Mouse (Mus musculus): ENCODE data around the gene Maml3. TPM values are rescaled to one million over a fixed set of nuclear protein-coding genes. Genes with fewer than 3 reads are reported as not detected.

Gene Maml3
- polyA plus RNA-seq, 1 experiment from 2014 or later = 1.5 TPM

- Histone ChIP-seq H3K27ac (peak overlapping the region; percentile 64; the same call in 1 of the 2 replicates), H3K36me3 (no peaks in the 10 kb centered on the region), H3K4me2 (peak overlapping the region; percentile 55)
Observed at GRCm38 (mm10) chr3:51998511-51999399, 106.1 kb downstream of the Maml3 start.

GRCm38 (mm10) chr3:51997616-51998015, 107.3 kb downstream of the Maml3 start:
- Histone ChIP-seq H3K4me1 (peaks cover 45% of the 10 kb centered on the region), H3K9ac (no peak overlapping the region), H3K36me3 (no peaks in the 10 kb centered on the region), H3K9me3 (replicated peaks) (no peaks in the 10 kb centered on the region), H3K27ac (no peak overlapping the region), H3K4me3 (no peak overlapping the region), H3K27me3 (replicated peaks) (no peaks in the 10 kb centered on the region), H3K4me2 (peak overlapping the region; percentile 55)
- WGBS (ENCODE audit: insufficient replicate concordance) = 80% methylated on average over 11 of the region's 11 CpGs
- no peak for ATAC-seq

More at GRCm38 (mm10) chr3:51998511-51999399, 106.1 kb downstream of the Maml3 start:
- WGBS (ENCODE audit: insufficient replicate concordance) = 41% methylated on average over 21 of the region's 21 CpGs
- ATAC-seq = peak; percentile 75
- Histone ChIP-seq H3K9me3 (replicated peaks) (no peaks in the 10 kb centered on the region), H3K27me3 (replicated peaks) (no peaks in the 10 kb centered on the region), H3K9ac (no peak overlapping the region; the same call in 1 of the 2 replicates), H3K4me3 (no peak overlapping the region), H3K4me1 (peaks cover 52% of the 10 kb centered on the region)

DNA sequence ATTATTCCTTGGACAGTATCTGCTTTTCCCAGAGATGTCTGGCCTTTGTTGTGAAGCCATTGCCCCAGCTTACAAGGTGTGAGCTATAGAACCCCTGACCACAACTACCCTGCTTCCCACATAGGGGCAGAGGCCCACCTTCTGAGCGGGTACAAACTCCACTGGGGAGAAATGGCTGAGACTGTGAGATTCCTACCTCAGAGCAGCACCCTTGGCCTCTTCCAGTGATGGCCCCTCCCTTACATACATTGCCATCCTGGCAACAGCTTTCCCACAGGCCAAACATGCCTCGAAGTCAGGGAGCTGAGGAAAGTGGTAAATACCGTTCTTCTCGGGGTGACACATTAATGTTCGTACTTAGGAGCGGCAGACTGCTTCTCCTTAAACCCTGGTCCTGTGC, 118.4 kb downstream of the Maml3 start:
- 72% methylated on average over 6 of the region's 6 CpGs for whole genome bisulfite sequencing (ENCODE audit: insufficient replicate concordance)
- H3K9ac ChIP-seq = no peak overlapping the region
- no peak overlapping the region for H3K4me3 ChIP-seq
- no peak overlapping the region for H3K4me2 ChIP-seq
- H3K4me1 ChIP-seq = no peaks in the 10 kb centered on the region
- no peaks in the 10 kb centered on the region for H3K27me3 ChIP-seq (replicated peaks)
- no peaks in the 10 kb centered on the region for H3K9me3 ChIP-seq (replicated peaks)
- H3K27ac ChIP-seq = no peak overlapping the region
- no peaks in the 10 kb centered on the region for H3K36me3 ChIP-seq
- no peak for ATAC-seq

- no peak overlapping the region for H3K9ac ChIP-seq
- peaks cover 4% of the 10 kb centered on the region; the same call in 1 of the 2 replicates for H3K4me1 ChIP-seq
- H3K27me3 ChIP-seq (replicated peaks) = no peaks in the 10 kb centered on the region
- WGBS (ENCODE audit: insufficient replicate concordance) = 70% methylated on average over 5 of the region's 5 CpGs
- H3K27ac ChIP-seq = no peak overlapping the region
- no peak overlapping the region for H3K4me2 ChIP-seq
- no peak overlapping the region for H3K4me3 ChIP-seq
- H3K9me3 ChIP-seq (replicated peaks) = no peaks in the 10 kb centered on the region
- no peak for ATAC-seq
- no peaks in the 10 kb centered on the region for H3K36me3 ChIP-seq
Observed at GRCm38 (mm10) chr3:51981496-51981895, 123.4 kb downstream of the Maml3 start.

DNA sequence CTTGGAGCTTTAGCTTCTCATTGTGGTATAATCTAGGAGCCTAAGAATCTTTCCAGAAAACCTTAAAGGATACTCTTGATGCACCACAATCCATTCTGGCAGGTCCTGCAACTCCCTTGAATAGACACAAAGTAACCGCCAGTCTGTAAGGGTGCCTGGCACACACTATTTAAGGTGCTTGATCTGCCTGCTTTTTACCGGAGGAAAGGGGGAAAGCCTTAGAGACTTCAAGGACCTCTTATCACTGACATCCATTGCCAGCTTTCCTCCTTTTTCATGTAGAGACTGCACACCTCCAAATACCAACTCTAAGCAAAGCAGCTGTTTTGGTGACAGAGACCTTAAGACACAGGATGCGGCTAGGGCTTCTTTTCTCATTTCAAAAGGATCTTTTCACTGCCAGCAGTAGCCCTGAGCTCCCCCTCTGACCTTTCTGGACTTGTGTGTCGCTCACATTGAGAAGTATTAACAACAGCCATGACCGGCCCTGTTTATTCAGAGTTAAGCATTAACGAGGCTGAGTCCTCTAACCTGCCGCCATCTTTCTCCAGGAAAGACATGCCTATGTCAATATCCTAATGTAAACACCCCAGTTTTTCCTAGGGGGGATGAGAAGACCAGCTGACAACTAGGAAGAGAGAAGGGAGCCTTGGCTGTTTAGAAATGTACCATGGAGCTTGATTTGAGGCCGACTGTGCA, 127.1 kb downstream of the Maml3 start:
- H3K27ac ChIP-seq = 0 out of 2 replicates have a peak overlapping the region, but pooled peaks have one; percentile 51

DNA sequence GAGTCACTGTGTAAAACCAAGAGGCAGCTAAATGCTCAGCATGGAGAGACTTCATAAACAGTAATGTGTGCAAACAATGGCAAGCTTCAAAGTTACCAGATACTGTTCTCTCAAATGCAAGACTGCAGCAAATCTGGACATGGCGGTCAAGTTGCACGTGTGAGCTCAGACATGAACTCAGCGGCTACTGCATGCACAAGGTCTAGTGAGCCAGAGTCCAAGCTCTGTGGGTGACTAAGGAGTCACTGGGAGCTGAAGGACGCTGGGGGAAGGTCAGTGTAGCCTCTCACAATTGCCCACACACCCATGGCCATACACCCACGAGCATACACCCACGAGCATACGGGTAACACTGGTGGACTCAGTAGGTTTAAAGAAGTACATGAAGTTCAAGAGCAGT, 130.3 kb downstream of the Maml3 start:
- Histone ChIP-seq H3K36me3 (no peaks in the 10 kb centered on the region), H3K4me1 (peaks cover 4% of the 10 kb centered on the region; the same call in 1 of the 2 replicates), H3K4me2 (no peak overlapping the region), H3K27me3 (replicated peaks) (no peaks in the 10 kb centered on the region), H3K9me3 (replicated peaks) (no peaks in the 10 kb centered on the region), H3K4me3 (no peak overlapping the region), H3K27ac (no peak overlapping the region), H3K9ac (no peak overlapping the region)
- ATAC-seq = no peak
- 84% methylated on average over 7 of the region's 7 CpGs for WGBS (ENCODE audit: insufficient replicate concordance)

More for the DNA sequence above, 127.1 kb downstream of the Maml3 start:
- WGBS (ENCODE audit: insufficient replicate concordance) = 63% methylated on average over 8 of the region's 8 CpGs
- ATAC-seq = peak; percentile 62
- Histone ChIP-seq H3K36me3 (no peaks in the 10 kb centered on the region), H3K9me3 (replicated peaks) (no peaks in the 10 kb centered on the region), H3K4me3 (no peak overlapping the region), H3K9ac (no peak overlapping the region), H3K4me1 (peaks cover 4% of the 10 kb centered on the region; the same call in 1 of the 2 replicates), H3K4me2 (peak overlapping the region; percentile 5; the same call in 1 of the 2 replicates), H3K27me3 (replicated peaks) (no peaks in the 10 kb centered on the region)

GRCm38 (mm10) chr3:51974153-51974552, 130.7 kb downstream of the Maml3 start:
- Histone ChIP-seq H3K36me3 (no peaks in the 10 kb centered on the region), H3K27ac (no peak overlapping the region), H3K4me3 (no peak overlapping the region), H3K4me2 (no peak overlapping the region), H3K9me3 (replicated peaks) (no peaks in the 10 kb centered on the region), H3K27me3 (replicated peaks) (no peaks in the 10 kb centered on the region), H3K9ac (no peak overlapping the region), H3K4me1 (peaks cover 6% of the 10 kb centered on the region; the same call in 1 of the 2 replicates)
- 59% methylated on average over 6 of the region's 6 CpGs for WGBS (ENCODE audit: insufficient replicate concordance)
- no peak for ATAC-seq

- H3K4me3 ChIP-seq = no peak overlapping the region
- no peak overlapping the region for H3K9ac ChIP-seq
- 67% methylated on average over 6 of the region's 6 CpGs for WGBS (ENCODE audit: insufficient replicate concordance)
- H3K4me1 ChIP-seq = peaks cover 12% of the 10 kb centered on the region; the same call in 1 of the 2 replicates
- H3K27ac ChIP-seq = no peak overlapping the region
- no peak for ATAC-seq
- H3K27me3 ChIP-seq (replicated peaks) = no peaks in the 10 kb centered on the region
- H3K9me3 ChIP-seq (replicated peaks) = no peaks in the 10 kb centered on the region
- no peak overlapping the region for H3K4me2 ChIP-seq
- no peaks in the 10 kb centered on the region for H3K36me3 ChIP-seq
Observed at GRCm38 (mm10) chr3:51972576-51972975, 132.3 kb downstream of the Maml3 start.

GRCm38 (mm10) chr3:51970489-51970888, 134.4 kb downstream of the Maml3 start:
- Histone ChIP-seq H3K27ac (no peak overlapping the region), H3K9ac (no peak overlapping the region), H3K4me2 (no peak overlapping the region), H3K27me3 (replicated peaks) (no peaks in the 10 kb centered on the region), H3K36me3 (no peaks in the 10 kb centered on the region), H3K9me3 (replicated peaks) (no peaks in the 10 kb centered on the region), H3K4me1 (peaks cover 18% of the 10 kb centered on the region), H3K4me3 (no peak overlapping the region)
- ATAC-seq = no peak
- 82% methylated on average over 2 of the region's 2 CpGs for WGBS (ENCODE audit: insufficient replicate concordance)

- H3K4me2 ChIP-seq = no peak overlapping the region
- no peak overlapping the region for H3K9ac ChIP-seq
- no peak overlapping the region for H3K27ac ChIP-seq
- peaks cover 29% of the 10 kb centered on the region for H3K4me1 ChIP-seq
- no peaks in the 10 kb centered on the region for H3K36me3 ChIP-seq
- no peaks in the 10 kb centered on the region for H3K27me3 ChIP-seq (replicated peaks)
- no peak overlapping the region for H3K4me3 ChIP-seq
- no peak for ATAC-seq
- H3K9me3 ChIP-seq (replicated peaks) = no peaks in the 10 kb centered on the region
- 77% methylated on average over 6 of the region's 6 CpGs for WGBS (ENCODE audit: insufficient replicate concordance)
Observed at GRCm38 (mm10) chr3:51969451-51969850, 135.4 kb downstream of the Maml3 start.

- H3K4me2 ChIP-seq = no peak overlapping the region
- 66% methylated on average over 7 of the region's 7 CpGs for WGBS (ENCODE audit: insufficient replicate concordance)
- H3K4me3 ChIP-seq = no peak overlapping the region
- H3K9me3 ChIP-seq (replicated peaks) = no peaks in the 10 kb centered on the region
- ATAC-seq = no peak
- H3K27ac ChIP-seq = no peak overlapping the region
- H3K4me1 ChIP-seq = peaks cover 38% of the 10 kb centered on the region
- no peak overlapping the region for H3K9ac ChIP-seq
- no peaks in the 10 kb centered on the region for H3K36me3 ChIP-seq
- no peaks in the 10 kb centered on the region for H3K27me3 ChIP-seq (replicated peaks)
Observed at GRCm38 (mm10) chr3:51965841-51966240, 139.0 kb downstream of the Maml3 start.

DNA sequence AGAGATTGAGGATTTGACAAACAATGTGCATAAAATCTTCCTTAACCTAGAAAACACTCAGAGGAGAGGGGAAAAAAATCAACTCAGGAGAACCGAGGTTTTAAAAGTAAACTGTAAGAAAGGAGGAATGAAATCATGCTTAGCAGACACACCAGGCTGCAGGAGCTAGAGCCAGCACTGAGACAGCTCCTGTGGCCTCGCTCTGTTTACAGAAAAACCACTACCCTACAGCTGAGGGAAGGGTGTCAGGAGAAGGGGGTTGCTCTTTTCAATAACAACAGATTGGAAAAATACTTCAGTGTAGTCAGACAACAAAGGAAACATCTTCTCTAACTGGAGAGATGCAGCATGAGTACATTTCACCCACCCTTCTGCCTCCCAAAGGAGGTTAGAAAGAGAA, 139.4 kb downstream of the Maml3 start:
- no peak for ATAC-seq
- WGBS (ENCODE audit: insufficient replicate concordance) = 21% methylated on average over 2 of the region's 2 CpGs

More for the DNA sequence above, 139.4 kb downstream of the Maml3 start:
- H3K9me3 ChIP-seq (replicated peaks) = no peaks in the 10 kb centered on the region
- no peak overlapping the region for H3K4me2 ChIP-seq
- H3K27ac ChIP-seq = no peak overlapping the region
- H3K4me1 ChIP-seq = peaks cover 38% of the 10 kb centered on the region
- no peaks in the 10 kb centered on the region for H3K36me3 ChIP-seq
- no peak overlapping the region for H3K4me3 ChIP-seq
- H3K9ac ChIP-seq = no peak overlapping the region
- no peaks in the 10 kb centered on the region for H3K27me3 ChIP-seq (replicated peaks)

Data from liver, embryonic 12.5 days (tissue).